Mouse (Mus musculus): ENCODE measurements at regions not wholly inside any gene's neighbourhood (a gene's known extent, or its start where the extent isn't known, plus 50 kb on each side); places are given as distances from the start of the nearest gene placed in this dataset.

DNA sequence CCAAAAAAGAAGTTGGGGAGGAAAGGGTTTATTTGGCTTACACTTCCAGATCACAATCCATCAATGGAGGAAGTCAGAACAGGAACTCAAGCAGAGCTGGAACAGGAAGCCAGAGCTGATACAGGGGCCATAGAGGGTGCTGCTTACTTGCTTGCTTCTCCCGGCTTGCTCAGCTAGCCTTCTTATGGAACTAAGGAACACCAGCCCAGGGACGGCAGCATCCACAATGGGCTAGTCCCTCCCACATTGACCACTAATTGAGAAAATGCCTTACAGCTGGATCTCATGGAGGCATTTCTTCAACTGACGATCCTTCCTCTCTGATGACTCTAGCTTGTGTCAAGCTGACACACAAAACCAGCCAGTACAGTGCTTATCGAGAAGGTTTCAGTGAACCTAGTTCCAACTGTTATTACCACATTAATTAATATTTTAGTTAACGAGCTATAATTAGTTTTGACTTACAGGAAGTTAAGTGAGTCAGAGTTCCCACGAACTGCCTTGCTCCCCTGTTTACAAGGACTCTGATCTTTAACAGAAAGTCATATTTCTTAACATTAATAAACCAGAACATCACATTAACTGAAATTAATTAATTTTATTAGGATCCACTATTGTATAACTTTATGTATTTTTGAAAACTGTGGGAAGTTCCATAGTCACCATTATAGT lies 158.2 kb downstream of the Calcrl start:
- Histone ChIP-seq H3K4me3 (replicated peaks) (no peak overlapping the region), H3K36me3 (ENCODE audit: control insufficient read depth) (no peaks in the 10 kb centered on the region), H3K27me3 (ENCODE audit: control insufficient read depth) (no peaks in the 10 kb centered on the region), H3K9me3 (ENCODE audit: control insufficient read depth, low read length) (no peaks in the 10 kb centered on the region), H3K4me1 (ENCODE audit: control insufficient read depth) (no peaks in the 10 kb centered on the region)
- TF ChIP-seq TAL1 (IDR thresholded peaks at IDR 0.05; ENCODE audit: low read length) (no peak), GATA1 (IDR thresholded peaks at IDR 0.05; ENCODE audit: low read length) (no peak)

DNA sequence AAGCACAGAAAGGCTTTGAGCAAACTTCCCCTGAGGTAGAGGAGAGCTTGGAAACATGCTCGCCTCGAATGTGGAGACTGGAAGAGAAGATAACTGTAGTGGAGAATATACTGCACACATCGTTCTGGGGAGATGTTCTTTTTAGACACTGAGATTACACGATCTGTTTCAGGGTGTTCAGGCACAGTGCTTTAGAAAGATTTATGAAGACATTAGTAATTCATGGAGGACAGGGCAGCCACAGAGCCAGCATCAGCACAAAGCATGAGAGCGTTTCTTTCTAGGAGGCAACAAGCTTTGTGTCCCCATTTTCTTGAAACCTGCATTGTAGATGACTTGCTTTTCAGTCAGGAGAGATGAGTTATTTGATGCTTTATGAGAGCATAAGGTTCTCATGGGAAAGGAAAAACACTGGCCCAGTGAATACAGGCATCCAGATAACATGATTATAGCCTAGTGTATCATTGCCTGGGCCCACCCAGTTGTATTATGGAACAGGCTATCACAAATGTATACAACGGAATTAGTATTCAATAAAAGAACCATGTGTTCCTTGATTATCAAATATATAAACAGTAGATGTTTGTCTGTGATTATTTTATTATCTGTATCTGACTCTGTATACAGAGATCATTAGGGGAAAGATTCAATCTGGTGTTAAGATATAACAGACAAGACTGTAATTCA lies 151.0 kb downstream of the Calcrl start:
- TF ChIP-seq GATA1 (IDR thresholded peaks at IDR 0.05; ENCODE audit: low read length): no peak
- Histone ChIP-seq H3K36me3 (ENCODE audit: control insufficient read depth) (no peaks in the 10 kb centered on the region), H3K4me3 (replicated peaks) (no peak overlapping the region), H3K4me1 (ENCODE audit: control insufficient read depth) (no peaks in the 10 kb centered on the region), H3K9me3 (ENCODE audit: control insufficient read depth, low read length) (no peaks in the 10 kb centered on the region), H3K27me3 (ENCODE audit: control insufficient read depth) (no peaks in the 10 kb centered on the region)

DNA sequence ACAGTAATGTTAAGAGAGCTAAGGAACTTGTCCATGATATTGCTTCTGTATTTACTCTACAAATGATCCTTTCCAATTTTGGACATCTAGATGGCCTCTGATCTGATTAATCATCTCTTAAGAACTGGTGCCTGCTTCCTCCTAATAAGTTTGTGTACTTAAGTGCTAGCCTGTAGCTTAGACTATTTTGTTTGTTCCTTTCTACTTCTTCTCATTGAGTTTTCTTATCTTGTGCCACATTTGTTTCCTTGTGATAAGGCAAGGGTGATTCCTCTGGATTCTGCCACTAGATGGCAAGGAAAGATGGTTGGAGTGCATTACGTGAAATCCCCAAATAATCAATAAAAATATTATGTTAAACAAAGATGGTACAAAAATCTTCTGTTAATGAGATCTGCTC lies 148.0 kb downstream of the Calcrl start:
- no peaks in the 10 kb centered on the region for H3K36me3 ChIP-seq (ENCODE audit: control insufficient read depth)

More for the DNA sequence above, 148.0 kb downstream of the Calcrl start:
- Histone ChIP-seq H3K4me3 (replicated peaks) (no peak overlapping the region), H3K27me3 (ENCODE audit: control insufficient read depth) (no peaks in the 10 kb centered on the region), H3K9me3 (ENCODE audit: control insufficient read depth, low read length) (no peaks in the 10 kb centered on the region), H3K4me1 (ENCODE audit: control insufficient read depth) (no peaks in the 10 kb centered on the region)
- TF ChIP-seq TAL1 (IDR thresholded peaks at IDR 0.05; ENCODE audit: low read length): no peak
- no peak for TF ChIP-seq GATA1 (IDR thresholded peaks at IDR 0.05; ENCODE audit: low read length)

Data from erythroblast, embryonic 14.5 days (primary cell).